Mouse (Mus musculus) megakaryocyte, adult 5-6 weeks (primary cell): ENCODE results near the gene Fcor. TPM values are rescaled to one million over a fixed set of nuclear protein-coding genes. Genes with fewer than 3 reads are reported as not detected.

ENCODE experiments used
- ATAC-seq: 2 replicates; pipeline ENCODE4 v1.8.0; 2016; ENCODE audit warnings: mild to moderate bottlenecking, inconsistent platforms; ENCODE audit not compliant: poor library complexity, severe bottlenecking
- total RNA-seq, 2 experiments: library from RNA; stranded (forward) in 1 of 2; stranded (reverse) in 1 of 2; fragments of 153-499, 151-499 nt in 1 of 2; fragments of 221-1000, 200-1000 nt in 1 of 2; gene quantifications; 2 replicates each; pipeline versions ENCODE4 v1.2.3 to v1.2.4; 2015 to 2017

Fcor gene
- total RNA-seq, 2 experiments from 2014 or later: 14.4 to 22.9 TPM

GRCm38 (mm10) chr8:3676131-3676992 is 4.2 kb upstream of the Fcor start, which contains the start of gene Trappc5:
Gene Trappc5 (plus strand): TSS chr8:3676299.
- peak; percentile 84 for ATAC-seq

GRCm38 (mm10) chr8:3674671-3675070 is 2.5 kb upstream of the Fcor start:
- ATAC-seq: no peak

GRCm38 (mm10) chr8:3670388-3670787 is 1.8 kb downstream of the Fcor start:
- ATAC-seq: peak; percentile 56

GRCm38 (mm10) chr8:3665507-3665906 is 6.7 kb downstream of the Fcor start, which contains the start of gene Mcemp1:
Gene Mcemp1 (plus strand): TSS chr8:3665754.
- peak; percentile 48 for ATAC-seq

- ATAC-seq: peak; percentile 81
Measured at GRCm38 (mm10) chr8:3664405-3664804, 7.8 kb downstream of the Fcor start.

- peak; percentile 61 for ATAC-seq
Measured at GRCm38 (mm10) chr8:3660889-3661288, 11.3 kb downstream of the Fcor start.

- no peak for ATAC-seq
Measured at GRCm38 (mm10) chr8:3656725-3657381, 15.3 kb downstream of the Fcor start.

GRCm38 (mm10) chr8:3655526-3655925 is 16.6 kb downstream of the Fcor start, which contains the start of gene Retn:
Gene Retn (plus strand): TSS chr8:3655770.
- ATAC-seq: no peak

- no peak for ATAC-seq
Measured at GRCm38 (mm10) chr8:3654726-3655508, 17.2 kb downstream of the Fcor start.

GRCm38 (mm10) chr8:3652845-3653244 is 19.3 kb downstream of the Fcor start:
- ATAC-seq: no peak

GRCm38 (mm10) chr8:3648990-3649389 is 23.2 kb downstream of the Fcor start:
- ATAC-seq: peak; percentile 10

- ATAC-seq: peak; percentile 62
Measured at GRCm38 (mm10) chr8:3648268-3648667, 23.9 kb downstream of the Fcor start.

GRCm38 (mm10) chr8:3647561-3647960 is 24.6 kb downstream of the Fcor start:
- no peak for ATAC-seq

- peak; percentile 4; the same call in 1 of the 2 replicates for ATAC-seq
Measured at GRCm38 (mm10) chr8:3646824-3647531, 25.2 kb downstream of the Fcor start.

- ATAC-seq: peak; percentile 91
Measured at GRCm38 (mm10) chr8:3645804-3646203, 26.4 kb downstream of the Fcor start.

- ATAC-seq: peak; percentile 55
Measured at GRCm38 (mm10) chr8:3631478-3631875, 40.7 kb downstream of the Fcor start.

GRCm38 (mm10) chr8:3630647-3631477 is 41.3 kb downstream of the Fcor start, which contains the start of gene Stxbp2:
Gene Stxbp2 (plus strand): TSS chr8:3630955.
- ATAC-seq: peak; percentile 96

GRCm38 (mm10) chr8:3628014-3628413 is 44.1 kb downstream of the Fcor start:
- peak; percentile 60 for ATAC-seq

- no peak for ATAC-seq
Measured at GRCm38 (mm10) chr8:3626971-3627370, 45.2 kb downstream of the Fcor start.
